Mouse (Mus musculus) liver, adult 2 months (tissue): ENCODE results near the gene Fam173a. TPM values are rescaled to one million over a fixed set of nuclear protein-coding genes. Genes with fewer than 3 reads are reported as not detected.
A peak's percentile ranks its signal among the peaks of the same experiment; 100 is the strongest.

Experiments used
- DNase-seq: peaks from one replicate; pipeline ENCODE4 v3.0.0-alpha.2; 2011; ENCODE audit warnings: low read depth, low spot score; ENCODE audit errors: extremely low read depth
- H3K27ac ChIP-seq: fragments of 200-500 bp; replicated peaks from 2 replicates; pipeline ENCODE4 v1.5.1; 2012; ENCODE audit warnings: low read depth, mild to moderate bottlenecking, control low read depth, inconsistent platforms, low read length; ENCODE audit not compliant: insufficient read depth
- H3K27me3 ChIP-seq: fragments of 200-500 bp; 2 replicates; pipeline ENCODE4 v1.6.1; 2012; ENCODE audit warnings: mild to moderate bottlenecking, moderate library complexity, low read length, inconsistent platforms; ENCODE audit not compliant: control insufficient read depth, insufficient read depth
- H3K36me3 ChIP-seq: fragments of 200-500 bp; 2 replicates; pipeline ENCODE4 v1.6.1; 2012; ENCODE audit warnings: low read length, inconsistent platforms; ENCODE audit not compliant: control insufficient read depth, insufficient read depth
- H3K4me1 ChIP-seq: fragments of 200-500 bp; 2 replicates; pipeline ENCODE4 v1.6.1; 2011; ENCODE audit warnings: low read length; ENCODE audit not compliant: control insufficient read depth, insufficient read depth
- H3K4me3 ChIP-seq: fragments of 200-500 bp; 2 replicates; pipeline ENCODE4 v1.5.1; 2011; ENCODE audit warnings: low read depth, mild to moderate bottlenecking, control low read depth, low read length, moderate library complexity; ENCODE audit not compliant: insufficient read depth
- H3K79me2 ChIP-seq: fragments of 200-500 bp; 2 replicates; pipeline ENCODE4 v1.6.1; 2012; ENCODE audit warnings: inconsistent platforms, mild to moderate bottlenecking, low read length, moderate library complexity; ENCODE audit not compliant: control insufficient read depth, insufficient read depth
- H3K9ac ChIP-seq: fragments of 200-500 bp; 2 replicates; pipeline ENCODE4 v1.6.1; 2012; ENCODE audit warnings: low read depth, mild to moderate bottlenecking, control low read depth, inconsistent platforms, low read length
- CTCF ChIP-seq: fragments of 200-500 bp; IDR thresholded peaks from 2 replicates; pipeline ENCODE4 v1.5.1; 2011; ENCODE audit warnings: low read depth, low read length, control low read depth
- POLR2A ChIP-seq: fragments of 200-500 bp; IDR thresholded peaks from 2 replicates; pipeline ENCODE4 v1.6.1; 2011; ENCODE audit warnings: low read length, control low read depth; ENCODE audit not compliant: insufficient read depth; ENCODE audit errors: extremely low read depth
- WGBS: fragments of 180-500 bp; shearing (Covaris S2); methylation state at CpG from one replicate; pipeline ENCODE4 v1.1.7; 2018; 5-methylcytosine and 5-hydroxymethylcytosine counted together
- polyA plus RNA-seq: library from polyadenylated mRNA; depleted of rRNA; stranded (reverse); fragments of >200 nt; gene quantifications from 2 replicates; pipeline ENCODE4 v1.2.3, GENCODE M21; 2012
- total RNA-seq: library from RNA; depleted of rRNA; stranded (reverse); fragments of >200 nt; gene quantifications from 2 replicates; pipeline ENCODE4 v1.2.3, GENCODE M21; 2014

The Fam173a gene
- total and polyA plus RNA-seq, 2 experiments: 69.3 to 106 TPM

GRCm38 (mm10) chr17:25801029-25801428 lies 8.3 kb upstream of the Fam173a start:
- WGBS: 5% methylated on average over 6 of the region's 6 CpGs
- no peaks in the 10 kb centered on the region for H3K36me3 ChIP-seq

GRCm38 (mm10) chr17:25796951-25797369 lies 4.3 kb upstream of the Fam173a start, which contains the start of gene Metrn:
Gene Metrn (minus strand): TSS chr17:25797136.
- under 1% methylated on average over 35 of the region's 35 CpGs for WGBS
- no peaks in the 10 kb centered on the region for H3K36me3 ChIP-seq
- peaks cover 5% of the 10 kb centered on the region; the same call in 1 of the 2 replicates for H3K4me1 ChIP-seq
- peak; percentile 52 for DNase-seq
- H3K9ac ChIP-seq: peak within 1 kb of the TSS; percentile 79
- no peak for TF ChIP-seq POLR2A
- TF ChIP-seq CTCF: no peak
- H3K4me3 ChIP-seq: peak within 1 kb of the TSS; percentile 79
- no peaks in the 10 kb centered on the region for H3K27me3 ChIP-seq
- H3K27ac ChIP-seq: peak within 1 kb of the TSS; percentile 3; the same call in 1 of the 2 replicates
- H3K79me2 ChIP-seq: no peaks in the 10 kb centered on the region

More at GRCm38 (mm10) chr17:25801029-25801428, 8.3 kb upstream of the Fam173a start:
- TF ChIP-seq POLR2A (no peak), CTCF (peak; percentile 70)
- peaks cover 5% of the 10 kb centered on the region; the same call in 1 of the 2 replicates for H3K27me3 ChIP-seq
- no peak overlapping the region for H3K4me3 ChIP-seq
- peak; percentile 62 for DNase-seq
- no peak overlapping the region for H3K27ac ChIP-seq
- H3K9ac ChIP-seq: no peak overlapping the region
- no peaks in the 10 kb centered on the region for H3K79me2 ChIP-seq
- H3K4me1 ChIP-seq: no peaks in the 10 kb centered on the region

- TF ChIP-seq POLR2A (no peak), CTCF (no peak)
- peak overlapping the region; percentile 79 for H3K4me3 ChIP-seq
- peak; percentile 51 for DNase-seq
- H3K36me3 ChIP-seq: no peaks in the 10 kb centered on the region
- H3K4me1 ChIP-seq: peaks cover 5% of the 10 kb centered on the region; the same call in 1 of the 2 replicates
- H3K27ac ChIP-seq: no peak overlapping the region; the same call in 1 of the 2 replicates
- no peaks in the 10 kb centered on the region for H3K79me2 ChIP-seq
- peak overlapping the region; percentile 68 for H3K9ac ChIP-seq
- no peaks in the 10 kb centered on the region for H3K27me3 ChIP-seq
- 3% methylated on average over 37 of the region's 37 CpGs for WGBS
Measured at GRCm38 (mm10) chr17:25796211-25796771, 3.6 kb upstream of the Fam173a start.

- 56% methylated on average over 6 of the region's 6 CpGs for WGBS
- Histone ChIP-seq H3K4me3 (peak within 1 kb of the TSS; percentile 79), H3K9ac (peak within 1 kb of the TSS; percentile 68), H3K36me3 (no peaks in the 10 kb centered on the region), H3K27ac (no peak within 1 kb of the TSS; the same call in 1 of the 2 replicates), H3K4me1 (peaks cover 5% of the 10 kb centered on the region; the same call in 1 of the 2 replicates), H3K79me2 (no peaks in the 10 kb centered on the region), H3K27me3 (no peaks in the 10 kb centered on the region)
- peak; percentile 26 for DNase-seq
- no peak for TF ChIP-seq CTCF
- TF ChIP-seq POLR2A: no peak
Measured at GRCm38 (mm10) chr17:25795609-25796092, 3.0 kb upstream of the Fam173a start, which contains the start of gene AC134908.4. Gene AC134908.4 (minus strand): TSS chr17:25795659.

- 95% methylated on average over 17 of the region's 17 CpGs for WGBS
- no peak overlapping the region for H3K27ac ChIP-seq
- H3K4me1 ChIP-seq: peaks cover 5% of the 10 kb centered on the region; the same call in 1 of the 2 replicates
- TF ChIP-seq CTCF: no peak
- no peak for TF ChIP-seq POLR2A
- H3K4me3 ChIP-seq: no peak overlapping the region
- no peaks in the 10 kb centered on the region for H3K79me2 ChIP-seq
- H3K36me3 ChIP-seq: no peaks in the 10 kb centered on the region
- no peak overlapping the region for H3K9ac ChIP-seq
- no peaks in the 10 kb centered on the region for H3K27me3 ChIP-seq
- DNase-seq: no peak
Measured at GRCm38 (mm10) chr17:25794998-25795397, 2.3 kb upstream of the Fam173a start.

GRCm38 (mm10) chr17:25794197-25794596 lies 1.5 kb upstream of the Fam173a start:
- DNase-seq: no peak
- Histone ChIP-seq H3K79me2 (no peaks in the 10 kb centered on the region), H3K27ac (no peak overlapping the region), H3K4me3 (no peak overlapping the region), H3K36me3 (no peaks in the 10 kb centered on the region), H3K27me3 (no peaks in the 10 kb centered on the region), H3K4me1 (peaks cover 5% of the 10 kb centered on the region; the same call in 1 of the 2 replicates), H3K9ac (no peak overlapping the region)
- WGBS: 89% methylated on average over 13 of the region's 13 CpGs
- TF ChIP-seq POLR2A: no peak
- TF ChIP-seq CTCF: no peak
